Mouse (Mus musculus): Measurements from ENCODE around the gene Trpc3. TPM values are rescaled to one million over a fixed set of nuclear protein-coding genes. Genes with fewer than 3 reads are reported as not detected.

Trpc3 gene
- 5.6 and 6.2 TPM in 2 replicates for polyA plus RNA-seq (2012; rRNA removed)

GRCm38 (mm10) chr3:36689392-36690291 is at the start of gene Trpc3:
Gene Trpc3 (minus strand): TSS chr3:36690167.

DNA sequence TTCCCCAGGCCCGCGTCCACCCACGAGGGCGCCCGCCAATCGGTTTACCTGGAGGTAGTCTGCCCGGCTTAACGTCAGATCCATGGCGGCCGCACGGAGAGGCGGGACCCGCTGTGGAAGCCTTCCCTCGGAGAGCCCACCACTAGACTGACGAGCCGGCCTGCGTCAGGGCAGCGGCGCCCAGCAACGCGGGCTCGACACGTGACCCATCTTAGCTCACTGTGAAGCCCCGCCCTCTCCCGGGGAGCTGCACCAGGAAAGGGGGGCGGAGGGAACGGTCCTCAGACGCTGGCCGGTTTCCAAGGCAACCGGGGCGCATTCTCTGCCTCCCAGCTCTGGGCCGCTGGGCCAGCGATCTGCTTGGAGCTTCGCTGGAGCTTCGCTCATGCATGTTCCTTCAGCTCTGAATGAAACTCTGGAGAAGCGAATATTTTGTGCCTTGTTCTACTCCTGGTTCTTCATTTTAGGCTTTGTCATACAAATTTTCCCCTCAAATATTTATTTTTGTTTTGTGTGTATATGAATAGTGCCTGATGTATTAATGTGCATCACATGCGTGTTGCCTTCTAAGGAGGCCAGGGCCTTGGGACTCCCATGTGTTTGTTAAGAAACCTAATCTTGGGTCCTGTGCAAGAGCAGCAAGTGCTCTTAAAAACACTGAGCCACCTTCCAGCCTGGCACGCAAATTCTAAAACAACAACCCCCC is 76.6 kb downstream of the Trpc3 start, which contains the start of gene Bbs7:
Bbs7 (minus strand) TSS at position 276 of the 706 bp plus-strand sequence.

DNA sequence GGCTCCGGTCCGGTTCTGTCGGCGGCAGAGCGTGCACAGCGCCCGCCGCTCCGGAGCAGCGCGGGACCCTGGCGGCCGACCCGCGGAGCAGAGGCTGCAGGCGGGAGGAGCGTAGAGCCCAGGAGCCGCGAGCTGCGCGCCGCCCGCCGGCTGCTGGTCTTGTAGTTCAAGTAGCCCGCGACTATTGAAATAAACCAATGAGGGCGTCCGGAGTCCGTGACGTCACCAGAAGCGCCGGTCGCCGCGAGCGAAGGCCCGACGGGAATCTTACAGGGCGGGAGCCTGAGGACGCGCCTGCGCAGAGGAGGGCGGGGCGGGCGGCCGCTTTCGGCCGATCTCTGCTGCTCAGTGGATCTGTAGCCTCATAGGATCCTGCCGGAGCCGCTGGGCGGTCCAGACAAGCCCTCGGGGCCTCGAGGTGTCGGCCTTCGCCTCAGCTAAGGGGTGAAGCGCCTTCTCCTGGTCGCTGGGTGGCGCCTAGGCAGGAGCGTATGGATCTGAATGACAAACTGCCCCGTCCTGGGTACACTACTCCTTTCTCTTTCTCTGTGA is 118.1 kb downstream of the Trpc3 start, which contains the start of gene Ccna2:
Ccna2 (minus strand) TSS at position 324 of the 552 bp plus-strand sequence.

Other genes starting within 250 kb of the Trpc3 start
- gene Anxa5, start 214.3 kb downstream of the Trpc3 start, polyA plus RNA-seq (2012; rRNA removed): 99.0 and 115 TPM in 2 replicates
- gene 1810062G17Rik, start 214.2 kb downstream of the Trpc3 start, polyA plus RNA-seq (2012; rRNA removed): 0.32 and 0.47 TPM in 2 replicates
- gene Gm11549, start 168.4 kb downstream of the Trpc3 start, polyA plus RNA-seq (2012; rRNA removed): 0.56 and 0.60 TPM in 2 replicates
- 66.1 and 73.6 TPM in 2 replicates for gene Exosc9, start 137.6 kb downstream of the Trpc3 start, polyA plus RNA-seq (2012; rRNA removed)
- gene Ccna2, start 118.0 kb downstream of the Trpc3 start, polyA plus RNA-seq (2012; rRNA removed): 168 and 171 TPM in 2 replicates
- gene Bbs7, start 76.7 kb downstream of the Trpc3 start, polyA plus RNA-seq (2012; rRNA removed): 14.6 and 14.7 TPM in 2 replicates
- 16.8 and 24.8 TPM in 2 replicates for gene 4932438A13Rik, start 172.9 kb upstream of the Trpc3 start, polyA plus RNA-seq (2012; rRNA removed)